Mouse (Mus musculus) CH12.LX (cell line): ENCODE data around the gene Stk25. TPM values are rescaled to one million over a fixed set of nuclear protein-coding genes. Genes with fewer than 3 reads are reported as not detected.

Experiments
- DNase-seq: peaks from one replicate; pipeline ENCODE4 v3.0.0-alpha.2; 2013; ENCODE audit errors: extremely low read depth
- H3K27ac ChIP-seq: 2 replicates; pipeline ENCODE4 v1.5.1; 2012; ENCODE audit warnings: low read depth, mild to moderate bottlenecking, control low read depth, moderate library complexity; ENCODE audit not compliant: insufficient read depth
- H3K27me3 ChIP-seq: replicated peaks from 2 replicates; pipeline ENCODE3; 2012; ENCODE audit warnings: inconsistent platforms
- H3K36me3 ChIP-seq, 2 experiments: replicated peaks in 1 of 2; 2 replicates each; pipeline versions ENCODE3 to v1.6.1; 2012; ENCODE audit warnings: inconsistent platforms in 1 of 2, low read length in 1 of 2, mild to moderate bottlenecking in 1 of 2, mixed read lengths in 1 of 2, moderate library complexity in 1 of 2; ENCODE audit not compliant: control insufficient read depth in 1 of 2, insufficient read depth in 1 of 2
- H3K4me1 ChIP-seq, 2 experiments: 2 replicates each; pipeline ENCODE4 v1.6.1; 2012; ENCODE audit warnings: inconsistent platforms in 1 of 2, moderate library complexity in 1 of 2; ENCODE audit not compliant: insufficient read depth in 2 of 2, control insufficient read depth in 1 of 2
- H3K4me2 ChIP-seq: 2 replicates; pipeline ENCODE4 v1.6.1; 2012; ENCODE audit warnings: low read depth, mild to moderate bottlenecking, control low read depth; ENCODE audit not compliant: poor library complexity, insufficient read depth, severe bottlenecking
- H3K4me3 ChIP-seq, 3 experiments: fragments of 150-350 bp in 1 of 3; sonication (generic) in 1 of 3; replicated peaks in 1 of 3; 2 replicates each; pipeline versions ENCODE3 to v1.5.1; 2011 to 2012; ENCODE audit warnings: low read depth in 2 of 3, low read length in 2 of 3, mild to moderate bottlenecking in 2 of 3, moderate library complexity in 2 of 3, control low read depth in 1 of 3, improper control_type of control experiment in 1 of 3, inconsistent platforms in 1 of 3, mixed read lengths in 1 of 3; ENCODE audit not compliant: poor library complexity in 1 of 3
- H3K79me2 ChIP-seq: replicated peaks from 2 replicates; pipeline ENCODE4 v1.6.1; 2012; ENCODE audit warnings: mild to moderate bottlenecking, moderate library complexity; ENCODE audit not compliant: control insufficient read depth, poor library complexity, insufficient read depth, severe bottlenecking; ENCODE audit errors: extremely low read depth
- H3K9ac ChIP-seq: 2 replicates; pipeline ENCODE4 v1.6.1; 2012; ENCODE audit warnings: low read depth, mild to moderate bottlenecking, control low read depth, moderate library complexity; ENCODE audit not compliant: insufficient read depth
- H3K9me3 ChIP-seq: replicated peaks from 2 replicates; pipeline ENCODE3; 2012; ENCODE audit warnings: low read length, inconsistent platforms, mixed read lengths
- BHLHE40 ChIP-seq: IDR thresholded peaks from 2 replicates; pipeline ENCODE4 v1.6.1; 2011; ENCODE audit warnings: mild to moderate bottlenecking, low read depth, low read length, improper control_type of control experiment
- CHD1 ChIP-seq: IDR thresholded peaks from 2 replicates; pipeline ENCODE4 v1.6.1; 2012; ENCODE audit warnings: low read depth, low read length, improper control_type of control experiment, inconsistent platforms
- E2F4 ChIP-seq: IDR thresholded peaks from 2 replicates; pipeline ENCODE4 v1.6.1; 2011; ENCODE audit warnings: low read depth, low read length, improper control_type of control experiment; ENCODE audit not compliant: insufficient replicate concordance
- EP300 ChIP-seq: IDR thresholded peaks from 2 replicates; pipeline ENCODE4 v1.6.1; 2011; ENCODE audit warnings: low read length, improper control_type of control experiment
- HCFC1 ChIP-seq: IDR thresholded peaks from 2 replicates; pipeline ENCODE4 v1.6.1; 2012; ENCODE audit warnings: low read depth, mild to moderate bottlenecking, inconsistent platforms, low read length, improper control_type of control experiment
- IRF4 ChIP-seq: IDR thresholded peaks from 2 replicates; pipeline ENCODE4 v1.6.1; 2014; ENCODE audit warnings: low read depth, mild to moderate bottlenecking, inconsistent platforms, low read length, improper control_type of control experiment
- KAT2A ChIP-seq: IDR thresholded peaks from 2 replicates; pipeline ENCODE4 v1.6.1; 2012; ENCODE audit warnings: low read length, improper control_type of control experiment, inconsistent platforms; ENCODE audit not compliant: insufficient replicate concordance
- MXI1 ChIP-seq: IDR thresholded peaks from 2 replicates; pipeline ENCODE4 v1.6.1; 2011; ENCODE audit warnings: mild to moderate bottlenecking, low read depth, low read length, improper control_type of control experiment
- MYC ChIP-seq: IDR thresholded peaks from 2 replicates; pipeline ENCODE4 v1.6.1; 2011; ENCODE audit warnings: low read depth, mild to moderate bottlenecking, improper control_type of control experiment, low read length
- NELFE ChIP-seq: IDR thresholded peaks from 2 replicates; pipeline ENCODE4 v1.6.1; 2011; ENCODE audit warnings: low read depth, low read length, improper control_type of control experiment
- POLR2A ChIP-seq: IDR thresholded peaks from 2 replicates; pipeline ENCODE4 v1.6.1; 2011; ENCODE audit warnings: low read depth, mild to moderate bottlenecking, improper control_type of control experiment, low read length
- RAD21 ChIP-seq: IDR thresholded peaks from 2 replicates; pipeline ENCODE4 v1.6.1; 2011; ENCODE audit warnings: low read depth, mild to moderate bottlenecking, low read length, improper control_type of control experiment, moderate library complexity
- RCOR1 ChIP-seq: conservative IDR thresholded peaks from 2 replicates; pipeline ENCODE4 v1.6.1; 2012; ENCODE audit warnings: low read depth, mild to moderate bottlenecking, inconsistent platforms, low read length, improper control_type of control experiment
- UBTF ChIP-seq: IDR thresholded peaks from 2 replicates; pipeline ENCODE4 v1.6.1; 2012; ENCODE audit warnings: low read depth, mild to moderate bottlenecking, inconsistent platforms, low read length, improper control_type of control experiment, moderate library complexity
- ZKSCAN1 ChIP-seq: IDR thresholded peaks from 2 replicates; pipeline ENCODE4 v1.6.1; 2012; ENCODE audit warnings: low read depth, inconsistent platforms, low read length, improper control_type of control experiment, borderline replicate concordance
- dilution Hi-C: fragments of 300-500 bp; cut with MboI; formaldehyde crosslinking; loops from 2 replicates; pipeline ENCODE4 v1.14.3; 2020; ENCODE audit warnings: low sequenced_read_pairs; ENCODE audit not compliant: extremely low pct_unique_long_range_greater_than_20kb, extremely low pct_ligation_motif_present
- in situ Hi-C: fragments of 300-500 bp; cut with MboI; formaldehyde crosslinking; loops from 3 replicates; pipeline ENCODE4 v1.14.3; 2019; ENCODE audit warnings: low sequenced_read_pairs, low pct_ligation_motif_present, low pct_unique_long_range_greater_than_20kb, mixed read lengths
- polyA plus RNA-seq: library from polyadenylated mRNA; unstranded; fragments of >175 nt; gene quantifications from 2 replicates; pipeline ENCODE4 v1.2.1, GENCODE M21; 2012; ENCODE audit warnings: low read depth; ENCODE audit not compliant: insufficient read length
- total RNA-seq, 2 experiments: library from RNA; depleted of rRNA; stranded (reverse); fragments of 300-350 nt in 1 of 2; fragments of >200 nt in 1 of 2; gene quantifications; 2 replicates each; pipeline ENCODE4 v1.2.3; 2012 to 2014

Stk25 gene
- total and polyA plus RNA-seq, 3 experiments: 24.9 to 45.1 (median 32.0) TPM

DNA sequence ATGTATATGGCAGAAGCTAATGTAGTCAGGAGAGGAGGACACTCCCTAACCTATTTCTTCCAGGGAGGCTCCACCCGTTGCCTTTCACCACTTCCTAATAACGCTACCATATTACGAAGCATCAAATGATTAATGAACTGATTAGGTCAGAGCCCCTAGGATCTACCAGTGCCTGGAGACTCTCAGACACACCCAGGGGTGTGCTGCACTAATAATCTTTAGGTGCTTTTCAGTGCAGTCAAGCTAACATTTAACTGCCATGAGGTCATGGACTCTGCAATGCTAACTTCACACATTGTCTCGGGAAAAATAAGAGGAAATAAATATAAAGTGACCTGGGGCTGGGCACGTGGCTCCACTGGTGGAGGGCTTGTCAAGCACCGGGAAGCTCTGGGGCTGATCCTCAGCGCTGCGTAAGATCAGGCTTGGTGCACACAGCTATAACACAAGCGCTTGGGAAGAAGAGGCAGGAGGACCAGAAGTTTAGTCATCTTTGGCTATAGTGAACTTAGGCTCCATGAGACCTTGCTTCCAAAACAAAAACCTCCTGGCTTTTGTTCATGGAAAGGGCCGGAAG lies 45.1 kb upstream of the Stk25 start:
- TF ChIP-seq ZKSCAN1: no peak
- TF ChIP-seq NELFE: no peak
- no peak for TF ChIP-seq E2F4
- no peak for TF ChIP-seq POLR2A
- TF ChIP-seq IRF4: no peak
- no peak for TF ChIP-seq KAT2A
- no peak for TF ChIP-seq CHD1
- TF ChIP-seq EP300: no peak
- TF ChIP-seq UBTF: no peak
- TF ChIP-seq HCFC1: no peak
- TF ChIP-seq, all 38 proteins: peak for 0
- dilution Hi-C loops: no loop called here
- in situ Hi-C loops: loop anchor here (25.0 kb wide), 1 partner anchor 516 kb away; no protein-coding TSS in a partner anchor
- no peaks in the 10 kb centered on the region for H3K27me3 ChIP-seq
- no peaks in the 10 kb centered on the region for H3K9me3 ChIP-seq
- DNase-seq: no peak
- peaks cover 26 to 57% of the 10 kb centered on the region in 2 experiments for H3K36me3 ChIP-seq
- no peak overlapping the region for H3K27ac ChIP-seq
- peaks cover 0 to 7% of the 10 kb centered on the region in 2 experiments; a peak in 2 of 4 replicates for H3K4me1 ChIP-seq
- H3K4me2 ChIP-seq: no peak overlapping the region
- H3K4me3 ChIP-seq: no peak overlapping the region
- no peaks in the 10 kb centered on the region for H3K79me2 ChIP-seq
- H3K9ac ChIP-seq: no peak overlapping the region

DNA sequence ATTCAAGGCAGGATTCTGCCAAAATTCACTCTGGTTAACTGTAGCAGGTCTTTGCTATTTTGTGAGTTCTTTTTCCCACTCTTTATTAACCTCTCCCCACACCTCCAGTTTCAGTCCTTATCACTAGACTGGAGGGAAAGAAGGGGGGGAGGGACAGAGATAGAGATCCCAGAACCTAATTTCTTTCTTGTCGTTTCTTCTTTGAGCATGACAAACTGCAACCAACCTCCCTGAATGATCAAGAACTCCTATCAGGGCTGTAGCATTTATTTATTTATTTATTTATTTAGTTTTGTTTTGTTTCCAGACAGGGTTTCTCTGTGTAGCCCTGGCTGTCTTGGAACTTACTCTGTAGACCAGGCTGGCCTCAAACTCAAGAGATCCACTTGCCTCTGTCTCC lies 43.6 kb upstream of the Stk25 start:
- no peak for DNase-seq
- TF ChIP-seq RCOR1 (no peak), IRF4 (no peak)
- H3K27ac ChIP-seq: no peak overlapping the region
- dilution Hi-C loops (no loop called here), in situ Hi-C loops (loop anchor here (25.0 kb wide), 1 partner anchor 515 kb away; no protein-coding TSS in a partner anchor)
- H3K4me1 ChIP-seq: peaks cover 0 to 19% of the 10 kb centered on the region in 2 experiments; a peak in 2 of 4 replicates
- no peaks in the 10 kb centered on the region for H3K9me3 ChIP-seq
- no peak overlapping the region for H3K4me2 ChIP-seq
- H3K27me3 ChIP-seq: no peaks in the 10 kb centered on the region
- H3K79me2 ChIP-seq: no peaks in the 10 kb centered on the region
- no peak overlapping the region for H3K4me3 ChIP-seq
- peaks cover 26 to 54% of the 10 kb centered on the region in 2 experiments for H3K36me3 ChIP-seq
- H3K9ac ChIP-seq: no peak overlapping the region

DNA sequence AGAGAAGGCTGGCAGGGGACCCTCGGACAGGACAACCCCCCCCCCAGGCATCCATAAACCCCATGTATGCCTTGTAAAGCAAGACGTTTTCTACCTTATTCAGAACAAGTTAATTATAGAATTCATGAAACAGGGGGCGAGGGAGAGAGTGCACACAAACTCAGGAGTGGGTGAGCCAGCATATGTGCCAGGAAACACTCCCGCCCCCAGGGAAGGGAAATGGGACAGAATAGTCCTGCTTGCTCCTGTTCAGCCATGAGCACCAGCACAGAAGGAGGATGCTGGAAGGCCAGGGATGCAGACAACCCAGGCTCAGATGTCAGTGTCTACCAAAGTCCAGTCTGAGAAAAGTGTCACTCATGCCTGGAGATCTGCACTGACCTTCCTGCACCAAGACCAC lies 40.7 kb upstream of the Stk25 start:
- DNase-seq: no peak

More for the DNA sequence above, 40.7 kb upstream of the Stk25 start:
- peaks cover 5 to 28% of the 10 kb centered on the region in 2 experiments for H3K36me3 ChIP-seq
- no peak overlapping the region for H3K4me2 ChIP-seq
- H3K9ac ChIP-seq: no peak overlapping the region
- dilution Hi-C loops: no loop called here
- H3K79me2 ChIP-seq: no peaks in the 10 kb centered on the region
- peaks cover 0 to 19% of the 10 kb centered on the region in 2 experiments; a peak in 2 of 4 replicates for H3K4me1 ChIP-seq
- in situ Hi-C loops: no loop called here
- no peaks in the 10 kb centered on the region for H3K27me3 ChIP-seq
- TF ChIP-seq NELFE: no peak
- no peak for TF ChIP-seq MYC
- TF ChIP-seq BHLHE40: no peak
- TF ChIP-seq RAD21: no peak
- TF ChIP-seq MXI1: no peak
- H3K4me3 ChIP-seq: no peak overlapping the region
- H3K27ac ChIP-seq: no peak overlapping the region
- H3K9me3 ChIP-seq: no peaks in the 10 kb centered on the region
